Mouse (Mus musculus) forebrain, embryonic 16.5 days (tissue): ENCODE results near the gene Calr. TPM values are rescaled to one million over a fixed set of nuclear protein-coding genes. Genes with fewer than 3 reads are reported as not detected.

Experiments used
- ATAC-seq: fragments of 200-750 bp; cut with Nextera tagmentation; 2 replicates; pipeline ENCODE4 v1.8.0; 2017; ENCODE audit warnings: mild to moderate bottlenecking, moderate library complexity
- H3K27ac ChIP-seq: fragments of 300-500 bp; sonication (generic); 2 replicates; pipeline ENCODE4 v1.5.1; 2014; ENCODE audit warnings: low read length, control low read depth
- H3K27me3 ChIP-seq: fragments of 300-500 bp; sonication (generic); replicated peaks from 2 replicates; pipeline ENCODE4 v1.6.1; 2014; ENCODE audit warnings: low read length; ENCODE audit not compliant: control insufficient read depth, insufficient read depth
- H3K36me3 ChIP-seq: fragments of 300-500 bp; sonication (generic); 2 replicates; pipeline ENCODE4 v1.6.1; 2014; ENCODE audit not compliant: control insufficient read depth, insufficient read depth
- H3K4me1 ChIP-seq: fragments of 300-500 bp; sonication (generic); replicated peaks from 2 replicates; pipeline ENCODE4 v1.6.1; 2014; ENCODE audit warnings: low read length; ENCODE audit not compliant: control insufficient read depth, insufficient read depth
- H3K4me2 ChIP-seq: fragments of 300-500 bp; sonication (generic); 2 replicates; pipeline ENCODE4 v1.6.1; 2014; ENCODE audit warnings: mild to moderate bottlenecking, low read length, control low read depth
- H3K4me3 ChIP-seq: fragments of 300-500 bp; sonication (generic); replicated peaks from 2 replicates; pipeline ENCODE4 v1.5.1; 2014; ENCODE audit warnings: mild to moderate bottlenecking, low read length, control low read depth
- H3K9ac ChIP-seq: fragments of 300-500 bp; sonication (generic); replicated peaks from 2 replicates; pipeline ENCODE4 v1.6.1; 2014; ENCODE audit warnings: low read depth, low read length, control low read depth
- H3K9me3 ChIP-seq: fragments of 300-500 bp; sonication (generic); 2 replicates; pipeline ENCODE4 v1.6.1; 2016; ENCODE audit warnings: low read length; ENCODE audit not compliant: control insufficient read depth
- WGBS: fragments of 180-500 bp; shearing (Covaris S2); extraction: QIAGEN DNeasy Blood & Tissue Kit; methylation state at CpG from one replicate; pipeline ENCODE4 v1.1.7; 2014; 5-methylcytosine and 5-hydroxymethylcytosine counted together
- polyA plus RNA-seq: library from polyadenylated mRNA; unstranded; fragments of >200 nt; fragmentation: Nextera tagmentation; extraction: Ambion mirVana; gene quantifications from 2 replicates; pipeline ENCODE4 v1.2.1, GENCODE M21; 2015

The Calr gene
- polyA plus RNA-seq, 1 experiment from 2014 or later: 610 TPM

GRCm38 (mm10) chr8:84874339-84874738 lies 27.6 kb upstream of the Calr start:
- no peak for ATAC-seq
- H3K27ac ChIP-seq: no peak overlapping the region
- H3K4me2 ChIP-seq: no peak overlapping the region
- H3K36me3 ChIP-seq: no peaks in the 10 kb centered on the region
- 87% methylated on average over 3 of the region's 3 CpGs for whole genome bisulfite sequencing
- H3K9ac ChIP-seq: no peak overlapping the region
- no peak overlapping the region for H3K4me3 ChIP-seq
- peaks cover 23% of the 10 kb centered on the region for H3K4me1 ChIP-seq
- H3K9me3 ChIP-seq: no peaks in the 10 kb centered on the region
- no peaks in the 10 kb centered on the region for H3K27me3 ChIP-seq

GRCm38 (mm10) chr8:84873016-84873415 lies 26.3 kb upstream of the Calr start:
- WGBS: 69% methylated on average over 4 of the region's 4 CpGs
- Histone ChIP-seq H3K9me3 (no peaks in the 10 kb centered on the region), H3K36me3 (peaks cover 11% of the 10 kb centered on the region), H3K4me2 (peak overlapping the region; percentile 93), H3K4me1 (peaks cover 23% of the 10 kb centered on the region), H3K4me3 (peak overlapping the region; percentile 52), H3K27me3 (no peaks in the 10 kb centered on the region), H3K27ac (no peak overlapping the region), H3K9ac (no peak overlapping the region)
- no peak for ATAC-seq

GRCm38 (mm10) chr8:84872309-84872965 lies 25.7 kb upstream of the Calr start:
- no peaks in the 10 kb centered on the region for H3K27me3 ChIP-seq
- H3K9ac ChIP-seq: peak overlapping the region; percentile 61
- H3K36me3 ChIP-seq: peaks cover 14% of the 10 kb centered on the region
- H3K4me2 ChIP-seq: peak overlapping the region; percentile 93
- 4% methylated on average over 51 of the region's 54 CpGs for WGBS
- H3K27ac ChIP-seq: no peak overlapping the region
- H3K4me3 ChIP-seq: peak overlapping the region; percentile 52
- peaks cover 19% of the 10 kb centered on the region for H3K4me1 ChIP-seq
- no peaks in the 10 kb centered on the region for H3K9me3 ChIP-seq
- ATAC-seq: peak; percentile 66

GRCm38 (mm10) chr8:84871376-84872308 lies 24.9 kb upstream of the Calr start, which contains the start of gene Syce2:
Gene Syce2, plus strand, starts transcription at chr8:84872111.
- peaks cover 14% of the 10 kb centered on the region for H3K36me3 ChIP-seq
- H3K4me2 ChIP-seq: peak within 1 kb of the TSS; percentile 93
- ATAC-seq: peak; percentile 79
- no peaks in the 10 kb centered on the region for H3K9me3 ChIP-seq
- WGBS: 14% methylated on average over 44 of the region's 46 CpGs
- peaks cover 14% of the 10 kb centered on the region for H3K4me1 ChIP-seq
- no peaks in the 10 kb centered on the region for H3K27me3 ChIP-seq
- no peak within 1 kb of the TSS for H3K27ac ChIP-seq
- peak within 1 kb of the TSS; percentile 61 for H3K9ac ChIP-seq
- H3K4me3 ChIP-seq: peak within 1 kb of the TSS; percentile 52

- Histone ChIP-seq H3K9ac (peak within 1 kb of the TSS; percentile 87), H3K4me2 (peak within 1 kb of the TSS; percentile 92), H3K4me1 (peaks cover 14% of the 10 kb centered on the region), H3K27ac (peak within 1 kb of the TSS; percentile 59), H3K9me3 (no peaks in the 10 kb centered on the region), H3K36me3 (peaks cover 9% of the 10 kb centered on the region), H3K4me3 (peak within 1 kb of the TSS; percentile 69), H3K27me3 (no peaks in the 10 kb centered on the region)
- ATAC-seq: peak; percentile 96
- under 1% methylated on average over 39 of the region's 39 CpGs for WGBS
Observed at GRCm38 (mm10) chr8:84856864-84857441, 10.2 kb upstream of the Calr start, which contains the start of gene Farsa. Gene Farsa, plus strand, starts transcription at chr8:84856989.

- H3K9ac ChIP-seq: no peak overlapping the region; the same call in 1 of the 2 replicates
- peaks cover 14% of the 10 kb centered on the region for H3K4me1 ChIP-seq
- H3K9me3 ChIP-seq: no peaks in the 10 kb centered on the region
- H3K4me3 ChIP-seq: peak overlapping the region; percentile 69; the same call in 1 of the 2 replicates
- WGBS: 93% methylated on average over 3 of the region's 3 CpGs
- no peak overlapping the region for H3K4me2 ChIP-seq
- no peaks in the 10 kb centered on the region for H3K27me3 ChIP-seq
- peaks cover 8% of the 10 kb centered on the region for H3K36me3 ChIP-seq
- H3K27ac ChIP-seq: no peak overlapping the region
- ATAC-seq: peak; percentile 26
Observed at GRCm38 (mm10) chr8:84856434-84856833, 9.7 kb upstream of the Calr start.

- Histone ChIP-seq H3K4me2 (peak overlapping the region; percentile 89), H3K4me1 (peaks cover 29% of the 10 kb centered on the region), H3K9ac (peak overlapping the region; percentile 82), H3K36me3 (peaks cover 19% of the 10 kb centered on the region), H3K27ac (peak overlapping the region; percentile 85), H3K9me3 (no peaks in the 10 kb centered on the region), H3K27me3 (no peaks in the 10 kb centered on the region), H3K4me3 (peak overlapping the region; percentile 63)
- WGBS: 50% methylated on average over 6 of the region's 6 CpGs
- ATAC-seq: no peak
Observed at GRCm38 (mm10) chr8:84847684-84848435, 1.1 kb upstream of the Calr start.

GRCm38 (mm10) chr8:84846094-84846721 lies 526 bp downstream of the Calr start:
- Histone ChIP-seq H3K4me1 (peaks cover 34% of the 10 kb centered on the region), H3K36me3 (peaks cover 30% of the 10 kb centered on the region), H3K9me3 (no peaks in the 10 kb centered on the region), H3K27me3 (no peaks in the 10 kb centered on the region), H3K4me2 (peak overlapping the region; percentile 94), H3K27ac (peak overlapping the region; percentile 78), H3K4me3 (peak overlapping the region; percentile 99), H3K9ac (peak overlapping the region; percentile 93)
- under 1% methylated on average over 30 of the region's 30 CpGs for WGBS
- peak; percentile 22 for ATAC-seq
